Mouse (Mus musculus): ENCODE data around the gene Alkal2. TPM values are rescaled to one million over a fixed set of nuclear protein-coding genes. Genes with fewer than 3 reads are reported as not detected.
A peak's percentile ranks its signal among the peaks of the same experiment; 100 is the strongest.

Alkal2 gene
- polyA plus RNA-seq, 1 experiment from 2014 or later = not detected

- Histone ChIP-seq H3K27me3 (replicated peaks; ENCODE audit: control insufficient read depth, insufficient read depth, low read length) (peaks cover 51% of the 10 kb centered on the region), H3K9ac (ENCODE audit: low read depth, low read length) (no peak overlapping the region), H3K27ac (ENCODE audit: low read depth, low read length) (no peak overlapping the region), H3K36me3 (ENCODE audit: control insufficient read depth, insufficient read depth, low read length) (no peaks in the 10 kb centered on the region), H3K4me1 (replicated peaks; ENCODE audit: control insufficient read depth, insufficient read depth, low read length) (peaks cover 3% of the 10 kb centered on the region; the same call in 1 of the 2 replicates), H3K9me3 (ENCODE audit: control insufficient read depth, low read length) (no peaks in the 10 kb centered on the region), H3K4me3 (ENCODE audit: low read depth, low read length) (peak overlapping the region; percentile 42), H3K4me2 (peak overlapping the region; percentile 70)
- 27% methylated on average over 4 of the region's 4 CpGs for WGBS
- no peak for DNase-seq (ENCODE audit: low spot score)
- no peak for ATAC-seq (replicated peaks; ENCODE audit: low FRiP score)
Measured at GRCm38 (mm10) chr12:30883592-30883985, 533 bp upstream of the Alkal2 start.

GRCm38 (mm10) chr12:30884622-30885230, 604 bp downstream of the Alkal2 start:
- H3K4me1 ChIP-seq (replicated peaks; ENCODE audit: control insufficient read depth, insufficient read depth, low read length) = peaks cover 3% of the 10 kb centered on the region; the same call in 1 of the 2 replicates
- H3K9ac ChIP-seq (ENCODE audit: low read depth, low read length) = no peak overlapping the region
- H3K9me3 ChIP-seq (ENCODE audit: control insufficient read depth, low read length) = no peaks in the 10 kb centered on the region
- no peak overlapping the region for H3K27ac ChIP-seq (ENCODE audit: low read depth, low read length)
- peak overlapping the region; percentile 42 for H3K4me3 ChIP-seq (ENCODE audit: low read depth, low read length)
- 9% methylated on average over 39 of the region's 39 CpGs for WGBS
- H3K27me3 ChIP-seq (replicated peaks; ENCODE audit: control insufficient read depth, insufficient read depth, low read length) = peaks cover 51% of the 10 kb centered on the region
- ATAC-seq (replicated peaks; ENCODE audit: low FRiP score) (0 out of 2 replicates have a peak, but pooled peaks have one; percentile 15), DNase-seq (ENCODE audit: low spot score) (no peak)
- no peaks in the 10 kb centered on the region for H3K36me3 ChIP-seq (ENCODE audit: control insufficient read depth, insufficient read depth, low read length)
- H3K4me2 ChIP-seq = peak overlapping the region; percentile 70

GRCm38 (mm10) chr12:30885891-30886290, 1.8 kb downstream of the Alkal2 start:
- 76% methylated on average over 6 of the region's 6 CpGs for WGBS
- no peak overlapping the region for H3K27ac ChIP-seq (ENCODE audit: low read depth, low read length)
- no peaks in the 10 kb centered on the region for H3K36me3 ChIP-seq (ENCODE audit: control insufficient read depth, insufficient read depth, low read length)
- DNase-seq (ENCODE audit: low spot score) (no peak), ATAC-seq (replicated peaks; ENCODE audit: low FRiP score) (no peak)
- H3K4me1 ChIP-seq (replicated peaks; ENCODE audit: control insufficient read depth, insufficient read depth, low read length) = peaks cover 3% of the 10 kb centered on the region; the same call in 1 of the 2 replicates
- H3K27me3 ChIP-seq (replicated peaks; ENCODE audit: control insufficient read depth, insufficient read depth, low read length) = peaks cover 51% of the 10 kb centered on the region
- H3K4me2 ChIP-seq = no peak overlapping the region
- no peak overlapping the region for H3K4me3 ChIP-seq (ENCODE audit: low read depth, low read length)
- no peaks in the 10 kb centered on the region for H3K9me3 ChIP-seq (ENCODE audit: control insufficient read depth, low read length)
- no peak overlapping the region for H3K9ac ChIP-seq (ENCODE audit: low read depth, low read length)

- peaks cover 3% of the 10 kb centered on the region; the same call in 1 of the 2 replicates for H3K4me1 ChIP-seq (replicated peaks; ENCODE audit: control insufficient read depth, insufficient read depth, low read length)
- DNase-seq (ENCODE audit: low spot score) = no peak
- no peak overlapping the region for H3K4me2 ChIP-seq
- H3K9ac ChIP-seq (ENCODE audit: low read depth, low read length) = no peak overlapping the region
- H3K9me3 ChIP-seq (ENCODE audit: control insufficient read depth, low read length) = no peaks in the 10 kb centered on the region
- no peak overlapping the region for H3K4me3 ChIP-seq (ENCODE audit: low read depth, low read length)
- peak; percentile 79 for ATAC-seq (replicated peaks; ENCODE audit: low FRiP score)
- H3K27me3 ChIP-seq (replicated peaks; ENCODE audit: control insufficient read depth, insufficient read depth, low read length) = peaks cover 37% of the 10 kb centered on the region
- WGBS = 70% methylated on average over 4 of the region's 4 CpGs
- H3K27ac ChIP-seq (ENCODE audit: low read depth, low read length) = no peak overlapping the region
- no peaks in the 10 kb centered on the region for H3K36me3 ChIP-seq (ENCODE audit: control insufficient read depth, insufficient read depth, low read length)
Measured at GRCm38 (mm10) chr12:30888003-30888402, 3.9 kb downstream of the Alkal2 start.

- ATAC-seq (replicated peaks; ENCODE audit: low FRiP score) = no peak; the same call in 1 of the 2 replicates
- Histone ChIP-seq H3K4me3 (ENCODE audit: low read depth, low read length) (no peak overlapping the region), H3K9me3 (ENCODE audit: control insufficient read depth, low read length) (no peaks in the 10 kb centered on the region), H3K36me3 (ENCODE audit: control insufficient read depth, insufficient read depth, low read length) (no peaks in the 10 kb centered on the region), H3K27ac (ENCODE audit: low read depth, low read length) (no peak overlapping the region), H3K9ac (ENCODE audit: low read depth, low read length) (no peak overlapping the region), H3K4me2 (no peak overlapping the region), H3K27me3 (replicated peaks; ENCODE audit: control insufficient read depth, insufficient read depth, low read length) (peaks cover 17% of the 10 kb centered on the region), H3K4me1 (replicated peaks; ENCODE audit: control insufficient read depth, insufficient read depth, low read length) (no peaks in the 10 kb centered on the region)
- 29% methylated on average over 5 of the region's 5 CpGs for WGBS
- no peak for DNase-seq (ENCODE audit: low spot score)
Measured at GRCm38 (mm10) chr12:30890067-30890466, 5.9 kb downstream of the Alkal2 start.

GRCm38 (mm10) chr12:30891438-30891837, 7.3 kb downstream of the Alkal2 start:
- Histone ChIP-seq H3K4me3 (ENCODE audit: low read depth, low read length) (no peak overlapping the region), H3K9ac (ENCODE audit: low read depth, low read length) (no peak overlapping the region), H3K4me1 (replicated peaks; ENCODE audit: control insufficient read depth, insufficient read depth, low read length) (no peaks in the 10 kb centered on the region), H3K27me3 (replicated peaks; ENCODE audit: control insufficient read depth, insufficient read depth, low read length) (peaks cover 3% of the 10 kb centered on the region), H3K9me3 (ENCODE audit: control insufficient read depth, low read length) (no peaks in the 10 kb centered on the region), H3K27ac (ENCODE audit: low read depth, low read length) (no peak overlapping the region), H3K36me3 (ENCODE audit: control insufficient read depth, insufficient read depth, low read length) (no peaks in the 10 kb centered on the region; the same call in 1 of the 2 replicates), H3K4me2 (no peak overlapping the region)
- ATAC-seq (replicated peaks; ENCODE audit: low FRiP score) = 0 out of 2 replicates have a peak, but pooled peaks have one; percentile 37
- DNase-seq (ENCODE audit: low spot score) = no peak
- WGBS = 85% methylated on average over 7 of the region's 7 CpGs

GRCm38 (mm10) chr12:30897039-30897438, 12.9 kb downstream of the Alkal2 start:
- ATAC-seq (replicated peaks; ENCODE audit: low FRiP score) = peak; percentile 90
- peak overlapping the region; percentile 16; the same call in 1 of the 2 replicates for H3K27ac ChIP-seq (ENCODE audit: low read depth, low read length)

GRCm38 (mm10) chr12:30908658-30909057, 24.5 kb downstream of the Alkal2 start:
- H3K4me1 ChIP-seq (replicated peaks; ENCODE audit: control insufficient read depth, insufficient read depth, low read length) = peaks cover 13% of the 10 kb centered on the region
- no peaks in the 10 kb centered on the region for H3K27me3 ChIP-seq (replicated peaks; ENCODE audit: control insufficient read depth, insufficient read depth, low read length)
- H3K9me3 ChIP-seq (ENCODE audit: control insufficient read depth, low read length) = no peaks in the 10 kb centered on the region
- peak overlapping the region; percentile 64 for H3K9ac ChIP-seq (ENCODE audit: low read depth, low read length)
- WGBS = 68% methylated on average over 1 of the region's 1 CpGs
- H3K27ac ChIP-seq (ENCODE audit: low read depth, low read length) = peak overlapping the region; percentile 89
- ATAC-seq (replicated peaks; ENCODE audit: low FRiP score) = peak; percentile 83
- peak overlapping the region; percentile 70 for H3K4me3 ChIP-seq (ENCODE audit: low read depth, low read length)
- no peak for DNase-seq (ENCODE audit: low spot score)
- peak overlapping the region; percentile 89 for H3K4me2 ChIP-seq
- H3K36me3 ChIP-seq (ENCODE audit: control insufficient read depth, insufficient read depth, low read length) = peaks cover 6% of the 10 kb centered on the region

More at GRCm38 (mm10) chr12:30897039-30897438, 12.9 kb downstream of the Alkal2 start:
- no peak overlapping the region for H3K4me3 ChIP-seq (ENCODE audit: low read depth, low read length)
- H3K27me3 ChIP-seq (replicated peaks; ENCODE audit: control insufficient read depth, insufficient read depth, low read length) = no peaks in the 10 kb centered on the region
- no peaks in the 10 kb centered on the region for H3K9me3 ChIP-seq (ENCODE audit: control insufficient read depth, low read length)
- no peak for DNase-seq (ENCODE audit: low spot score)
- H3K36me3 ChIP-seq (ENCODE audit: control insufficient read depth, insufficient read depth, low read length) = peaks cover 11% of the 10 kb centered on the region; the same call in 1 of the 2 replicates
- WGBS = 65% methylated on average over 4 of the region's 4 CpGs
- no peak overlapping the region for H3K4me2 ChIP-seq
- H3K4me1 ChIP-seq (replicated peaks; ENCODE audit: control insufficient read depth, insufficient read depth, low read length) = peaks cover 13% of the 10 kb centered on the region; the same call in 1 of the 2 replicates
- H3K9ac ChIP-seq (ENCODE audit: low read depth, low read length) = no peak overlapping the region

- no peaks in the 10 kb centered on the region for H3K27me3 ChIP-seq (replicated peaks; ENCODE audit: control insufficient read depth, insufficient read depth, low read length)
- peaks cover 13% of the 10 kb centered on the region for H3K4me1 ChIP-seq (replicated peaks; ENCODE audit: control insufficient read depth, insufficient read depth, low read length)
- H3K27ac ChIP-seq (ENCODE audit: low read depth, low read length) = peak overlapping the region; percentile 89
- H3K4me3 ChIP-seq (ENCODE audit: low read depth, low read length) = peak overlapping the region; percentile 70
- no peaks in the 10 kb centered on the region for H3K9me3 ChIP-seq (ENCODE audit: control insufficient read depth, low read length)
- peaks cover 4% of the 10 kb centered on the region; the same call in 1 of the 2 replicates for H3K36me3 ChIP-seq (ENCODE audit: control insufficient read depth, insufficient read depth, low read length)
- ATAC-seq (replicated peaks; ENCODE audit: low FRiP score) (peak; percentile 57), DNase-seq (ENCODE audit: low spot score) (no peak)
- WGBS = 53% methylated on average over 2 of the region's 2 CpGs
- peak overlapping the region; percentile 77 for H3K9ac ChIP-seq (ENCODE audit: low read depth, low read length)
- peak overlapping the region; percentile 89 for H3K4me2 ChIP-seq
Measured at GRCm38 (mm10) chr12:30909881-30910280, 25.8 kb downstream of the Alkal2 start.
